Mouse (Mus musculus): ENCODE measurements at regions not wholly inside any gene's neighbourhood (a gene's known extent, or its start where the extent isn't known, plus 50 kb on each side); places are given as distances from the start of the nearest gene placed in this dataset.
A peak's percentile ranks its signal among the peaks of the same experiment; 100 is the strongest.

GRCm38 (mm10) chr12:32273474-32273873, 65.0 kb upstream of the Pik3cg start:
- ATAC-seq (replicated peaks; ENCODE audit: insufficient number of reproducible peaks, low FRiP score, low TSS enrichment, poor library complexity, severe bottlenecking) = no peak

GRCm38 (mm10) chr12:32279861-32280260, 71.4 kb upstream of the Pik3cg start:
- no peak for ATAC-seq (replicated peaks; ENCODE audit: insufficient number of reproducible peaks, low FRiP score, low TSS enrichment, poor library complexity, severe bottlenecking)

- no peak for ATAC-seq (replicated peaks; ENCODE audit: insufficient number of reproducible peaks, low FRiP score, low TSS enrichment, poor library complexity, severe bottlenecking)
These were observed 71.8 kb upstream of the Pik3cg start for GRCm38 (mm10) chr12:32280309-32280708.

- ATAC-seq (replicated peaks; ENCODE audit: insufficient number of reproducible peaks, low FRiP score, low TSS enrichment, poor library complexity, severe bottlenecking) = no peak
These were observed 74.1 kb upstream of the Pik3cg start for GRCm38 (mm10) chr12:32282371-32283163.

- ATAC-seq (replicated peaks; ENCODE audit: insufficient number of reproducible peaks, low FRiP score, low TSS enrichment, poor library complexity, severe bottlenecking) = 0 out of 2 replicates have a peak, but pooled peaks have one; percentile 27
These were observed 76.6 kb upstream of the Pik3cg start for GRCm38 (mm10) chr12:32285039-32285438.

GRCm38 (mm10) chr12:32286652-32287051, 78.2 kb upstream of the Pik3cg start:
- ATAC-seq (replicated peaks; ENCODE audit: insufficient number of reproducible peaks, low FRiP score, low TSS enrichment, poor library complexity, severe bottlenecking) = no peak

- no peak for ATAC-seq (replicated peaks; ENCODE audit: insufficient number of reproducible peaks, low FRiP score, low TSS enrichment, poor library complexity, severe bottlenecking)
These were observed 82.7 kb upstream of the Pik3cg start for GRCm38 (mm10) chr12:32291145-32291544.

- peak; percentile 68 for ATAC-seq (replicated peaks; ENCODE audit: insufficient number of reproducible peaks, low FRiP score, low TSS enrichment, poor library complexity, severe bottlenecking)
These were observed 83.7 kb upstream of the Pik3cg start for GRCm38 (mm10) chr12:32291962-32292748.

GRCm38 (mm10) chr12:32292749-32293128, 84.3 kb upstream of the Pik3cg start:
- peak; percentile 84 for ATAC-seq (replicated peaks; ENCODE audit: insufficient number of reproducible peaks, low FRiP score, low TSS enrichment, poor library complexity, severe bottlenecking)

GRCm38 (mm10) chr12:32297431-32297830, 81.1 kb upstream of the Ccdc71l start:
- ATAC-seq (replicated peaks; ENCODE audit: insufficient number of reproducible peaks, low FRiP score, low TSS enrichment, poor library complexity, severe bottlenecking) = no peak

- no peak for ATAC-seq (replicated peaks; ENCODE audit: insufficient number of reproducible peaks, low FRiP score, low TSS enrichment, poor library complexity, severe bottlenecking)
These were observed 78.8 kb upstream of the Ccdc71l start for GRCm38 (mm10) chr12:32299714-32300113.

GRCm38 (mm10) chr12:32305736-32306135, 72.8 kb upstream of the Ccdc71l start:
- ATAC-seq (replicated peaks; ENCODE audit: insufficient number of reproducible peaks, low FRiP score, low TSS enrichment, poor library complexity, severe bottlenecking) = no peak

GRCm38 (mm10) chr12:32306326-32306725, 72.2 kb upstream of the Ccdc71l start:
- ATAC-seq (replicated peaks; ENCODE audit: insufficient number of reproducible peaks, low FRiP score, low TSS enrichment, poor library complexity, severe bottlenecking) = peak; percentile 74

- peak; percentile 38; the same call in 1 of the 2 replicates for ATAC-seq (replicated peaks; ENCODE audit: insufficient number of reproducible peaks, low FRiP score, low TSS enrichment, poor library complexity, severe bottlenecking)
These were observed 71.1 kb upstream of the Ccdc71l start for GRCm38 (mm10) chr12:32307280-32308006.

GRCm38 (mm10) chr12:32315099-32315783, 63.3 kb upstream of the Ccdc71l start:
- no peak for ATAC-seq (replicated peaks; ENCODE audit: insufficient number of reproducible peaks, low FRiP score, low TSS enrichment, poor library complexity, severe bottlenecking)
